ENCODE assay signal across 8 mouse cellular contexts in genomic region chr1:58112880-58113279, GRCm38 (mm10). TPM values are rescaled to one million over a fixed set of nuclear protein-coding genes. Genes with fewer than 3 reads are reported as not detected.
A peak's percentile ranks its signal among the peaks of the same experiment; 100 is the strongest.
DNase-seq lines count a peak whose midpoint lies in the region; ATAC-seq lines count a peak whose summit lies in the region.

Aox3 (plus strand) TSS chr1:58113130.

- peak; percentile 83 for ATAC-seq in hindbrain, embryonic 14.5 days (ENCODE audit: low FRiP score)

- no peaks in the 10 kb centered on the region for H3K9me3 ChIP-seq in hindbrain, embryonic 14.5 days (ENCODE audit: control insufficient read depth, low read length)

- no peaks in the 10 kb centered on the region for H3K27me3 ChIP-seq in hindbrain, embryonic 14.5 days (ENCODE audit: control insufficient read depth, insufficient read depth, low read length)

- no peak within 1 kb of the TSS for H3K27ac ChIP-seq in hindbrain, embryonic 14.5 days

- 16% methylated on average over 11 of the region's 11 CpGs for WGBS in hindbrain, embryonic 14.5 days

- no peak within 1 kb of the TSS for H3K9ac ChIP-seq in hindbrain, embryonic 14.5 days

- H3K36me3 ChIP-seq in hindbrain, embryonic 14.5 days (replicated peaks; ENCODE audit: control insufficient read depth, insufficient read depth): no peaks in the 10 kb centered on the region

- no peak within 1 kb of the TSS for H3K4me3 ChIP-seq in hindbrain, embryonic 14.5 days (replicated peaks; ENCODE audit: low read length)

- no peaks in the 10 kb centered on the region for H3K4me1 ChIP-seq in hindbrain, embryonic 14.5 days (replicated peaks; ENCODE audit: control insufficient read depth, insufficient read depth, low read length)

- DNase-seq in ZHBTc4 (ENCODE audit: low read depth, low spot score): peak; percentile 95
- peak; percentile 85 to 92 for DNase-seq in cerebellum, postnatal 25 days
- peak; percentile 84 for DNase-seq in gastrocnemius, adult 18-20 months (ENCODE audit: low spot score)
- DNase-seq in hindbrain, embryonic 14.5 days (ENCODE audit: low spot score): peak; percentile 77
- peak; percentile 63 for DNase-seq in left cerebral cortex, adult 11 months (ENCODE audit: low spot score)
- peak; percentile 77 to 80 for DNase-seq in lung, postnatal 4 days
- peak; percentile 82 to 86 for DNase-seq in right cerebral cortex, adult 2 months (ENCODE audit: low spot score in 2 of 2)
- DNase-seq in T-cell, adult 2 months (ENCODE audit: low spot score): no peak

- peak within 1 kb of the TSS; percentile 38 for H3K4me2 ChIP-seq in hindbrain, embryonic 14.5 days (replicated peaks)

RNA-seq across cellular contexts. Expression of gene Aox3, which starts in this region (rescaled TPM):
- total RNA-seq in gastrocnemius, adult 18-20 months (2021): 1 to 10 TPM in 1 of 2 experiments, under 1 TPM in 1; 0.75 to 1.9 TPM
- 0.31 and 0.32 TPM in 2 replicates for polyA plus RNA-seq in hindbrain, embryonic 14.5 days (2014; fragmentation: Nextera tagmentation; extraction: Ambion mirVana)

Comparison
In these comparisons a context has a peak if more than half of its experiments do, and no peak if none do; other contexts are left out.
1. Peak in DNase-seq, ATAC-seq and H3K4me2 ChIP-seq in hindbrain, embryonic 14.5 days; RNA of the gene not detected or under 1 TPM.